Mouse (Mus musculus) small intestine, adult 2 months (tissue): Measurements from ENCODE around the gene Rnf150. TPM values are rescaled to one million over a fixed set of nuclear protein-coding genes. Genes with fewer than 3 reads are reported as not detected.

Source experiments
- H3K27ac ChIP-seq: fragments of 200-500 bp; 2 replicates; pipeline ENCODE4 v1.5.1; 2012; ENCODE audit warnings: low read depth, low read length, control low read depth, inconsistent platforms; ENCODE audit not compliant: insufficient read depth
- H3K27me3 ChIP-seq: fragments of 200-500 bp; 2 replicates; pipeline ENCODE4 v1.6.1; 2012; ENCODE audit warnings: mild to moderate bottlenecking, moderate library complexity, low read length, inconsistent platforms; ENCODE audit not compliant: control insufficient read depth, insufficient read depth
- H3K36me3 ChIP-seq: fragments of 200-500 bp; 2 replicates; pipeline ENCODE4 v1.6.1; 2012; ENCODE audit warnings: mild to moderate bottlenecking, low read length, control low read depth, inconsistent platforms; ENCODE audit not compliant: control insufficient read depth, insufficient read depth
- H3K4me1 ChIP-seq: fragments of 200-500 bp; 2 replicates; pipeline ENCODE4 v1.6.1; 2012; ENCODE audit warnings: low read length, inconsistent platforms, mixed read lengths; ENCODE audit not compliant: control insufficient read depth, insufficient read depth, insufficient read length
- H3K4me3 ChIP-seq: fragments of 200-500 bp; 2 replicates; pipeline ENCODE4 v1.5.1; 2012; ENCODE audit warnings: low read depth, mild to moderate bottlenecking, control low read depth, inconsistent platforms, low read length, moderate library complexity
- CTCF ChIP-seq: fragments of 200-500 bp; IDR thresholded peaks from 2 replicates; pipeline ENCODE4 v1.5.1; 2012; ENCODE audit warnings: low read depth, mild to moderate bottlenecking, control low read depth, inconsistent platforms, low read length, moderate library complexity, mixed read lengths; ENCODE audit not compliant: insufficient replicate concordance, insufficient read length; ENCODE audit errors: extremely low read depth
- POLR2A ChIP-seq: fragments of 200-500 bp; IDR thresholded peaks from 2 replicates; pipeline ENCODE4 v1.6.1; 2012; ENCODE audit warnings: low read depth, mild to moderate bottlenecking, control low read depth, inconsistent platforms, low read length, moderate library complexity
- WGBS: fragments of 180-500 bp; shearing (Covaris S2); methylation state at CpG from one replicate; pipeline ENCODE4 v1.1.7; 2018; 5-methylcytosine and 5-hydroxymethylcytosine counted together
- polyA plus RNA-seq: library from polyadenylated mRNA; depleted of rRNA; stranded (reverse); fragments of >200 nt; gene quantifications from 2 replicates; pipeline ENCODE4 v1.2.3, GENCODE M21; 2012

The Rnf150 gene
- polyA plus RNA-seq, 1 experiment: 0.32 TPM

- H3K4me1 ChIP-seq: no peaks in the 10 kb centered on the region
- H3K4me3 ChIP-seq: no peak overlapping the region
- WGBS: 39% methylated on average over 3 of the region's 3 CpGs
- H3K36me3 ChIP-seq: no peaks in the 10 kb centered on the region
- TF ChIP-seq POLR2A (no peak), CTCF (no peak)
- H3K27me3 ChIP-seq: no peaks in the 10 kb centered on the region
- H3K27ac ChIP-seq: no peak overlapping the region
These were observed 132.7 kb downstream of the Rnf150 start for GRCm38 (mm10) chr8:82995727-82996438.

- H3K4me3 ChIP-seq: no peak overlapping the region
- H3K4me1 ChIP-seq: no peaks in the 10 kb centered on the region
- TF ChIP-seq POLR2A (no peak), CTCF (no peak)
- H3K27ac ChIP-seq: no peak overlapping the region
- WGBS: 85% methylated on average over 3 of the region's 3 CpGs
- H3K27me3 ChIP-seq: no peaks in the 10 kb centered on the region
- H3K36me3 ChIP-seq: no peaks in the 10 kb centered on the region
These were observed 133.7 kb downstream of the Rnf150 start for GRCm38 (mm10) chr8:82996843-82997242.

- no peaks in the 10 kb centered on the region for H3K27me3 ChIP-seq
- no peaks in the 10 kb centered on the region for H3K36me3 ChIP-seq
- TF ChIP-seq CTCF (no peak), POLR2A (no peak)
- 83% methylated on average over 2 of the region's 2 CpGs for WGBS
- H3K4me1 ChIP-seq: no peaks in the 10 kb centered on the region
- H3K27ac ChIP-seq: no peak overlapping the region
- H3K4me3 ChIP-seq: no peak overlapping the region
These were observed 135.6 kb downstream of the Rnf150 start for GRCm38 (mm10) chr8:82998778-82999177.

DNA sequence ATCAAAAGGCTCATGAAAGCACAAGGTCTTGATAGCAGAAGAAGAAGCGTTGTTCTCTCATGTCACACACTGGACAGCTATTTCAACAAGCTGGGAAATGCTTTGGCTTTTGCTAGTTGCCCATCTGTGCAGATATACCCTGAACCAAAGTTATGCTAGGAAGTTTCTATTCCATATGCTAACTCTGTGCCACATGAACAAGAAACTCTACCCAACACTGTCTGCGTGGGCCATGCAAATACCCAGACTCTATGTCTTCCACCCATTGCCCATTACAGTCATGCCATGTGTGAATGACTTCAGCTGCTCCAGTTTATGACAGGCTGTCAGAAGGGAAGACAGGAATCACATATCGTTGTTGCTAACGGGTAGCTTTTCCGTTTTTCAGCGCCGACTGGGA is 140.0 kb downstream of the Rnf150 start:
- Histone ChIP-seq H3K4me1 (no peaks in the 10 kb centered on the region), H3K27me3 (no peaks in the 10 kb centered on the region), H3K36me3 (no peaks in the 10 kb centered on the region), H3K4me3 (no peak overlapping the region), H3K27ac (no peak overlapping the region)
- TF ChIP-seq POLR2A (no peak), CTCF (no peak)
- WGBS: 95% methylated on average over 7 of the region's 7 CpGs

- 79% methylated on average over 5 of the region's 5 CpGs for WGBS
These were observed 146.3 kb downstream of the Rnf150 start for GRCm38 (mm10) chr8:83009481-83009880.

GRCm38 (mm10) chr8:83011286-83011685 is 148.1 kb downstream of the Rnf150 start:
- H3K27me3 ChIP-seq: no peaks in the 10 kb centered on the region
- H3K4me1 ChIP-seq: no peaks in the 10 kb centered on the region
- 66% methylated on average over 2 of the region's 2 CpGs for WGBS
- no peak overlapping the region for H3K27ac ChIP-seq
- H3K36me3 ChIP-seq: no peaks in the 10 kb centered on the region
- no peak overlapping the region for H3K4me3 ChIP-seq
- TF ChIP-seq POLR2A (no peak), CTCF (no peak)

More at GRCm38 (mm10) chr8:83009481-83009880, 146.3 kb downstream of the Rnf150 start:
- no peaks in the 10 kb centered on the region for H3K36me3 ChIP-seq
- H3K27ac ChIP-seq: no peak overlapping the region
- TF ChIP-seq CTCF (no peak), POLR2A (no peak)
- H3K4me3 ChIP-seq: no peak overlapping the region
- no peaks in the 10 kb centered on the region for H3K27me3 ChIP-seq
- no peaks in the 10 kb centered on the region for H3K4me1 ChIP-seq

DNA sequence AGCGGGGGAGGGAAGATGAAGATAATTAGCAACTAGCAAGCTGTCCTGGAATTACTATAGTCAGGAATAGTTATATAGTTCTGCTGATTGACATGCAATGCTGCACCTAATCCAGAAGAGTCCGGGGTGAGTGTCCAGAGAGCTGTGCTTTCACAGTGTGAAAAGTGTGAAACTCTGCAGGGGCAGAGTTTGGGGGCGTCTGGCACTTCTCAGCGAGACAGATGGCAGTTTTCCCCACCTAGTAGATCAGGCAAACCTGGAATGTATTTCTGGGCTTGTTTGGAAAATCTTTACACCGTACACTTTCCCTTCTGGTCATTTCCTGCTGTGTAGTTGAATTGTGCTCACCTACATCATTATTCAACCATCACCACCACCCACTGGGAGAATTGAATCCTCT is 148.6 kb downstream of the Rnf150 start:
- 71% methylated on average over 5 of the region's 5 CpGs for WGBS
- H3K36me3 ChIP-seq: no peaks in the 10 kb centered on the region
- H3K27me3 ChIP-seq: no peaks in the 10 kb centered on the region
- no peaks in the 10 kb centered on the region for H3K4me1 ChIP-seq
- TF ChIP-seq CTCF (no peak), POLR2A (no peak)
- no peak overlapping the region for H3K4me3 ChIP-seq
- no peak overlapping the region for H3K27ac ChIP-seq

DNA sequence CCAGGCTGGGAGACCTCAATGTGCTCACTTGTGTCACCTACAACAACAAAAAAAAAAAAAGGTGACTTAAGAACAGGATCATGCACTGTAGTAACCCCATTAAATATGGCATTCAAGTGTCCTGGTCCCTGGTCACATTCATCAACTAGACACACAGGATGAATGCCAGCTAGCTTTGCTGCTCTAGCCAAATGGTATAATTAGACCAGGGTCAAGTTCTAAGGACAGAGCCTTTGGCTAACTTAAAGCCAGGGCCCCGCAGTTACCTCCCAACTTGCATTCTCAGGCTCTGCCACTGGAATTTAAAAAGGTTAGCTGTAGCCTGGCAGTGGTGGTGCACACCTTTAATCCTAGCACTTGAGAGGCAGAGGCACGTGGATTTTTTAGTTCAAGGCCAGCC is 165.1 kb downstream of the Rnf150 start:
- Histone ChIP-seq H3K4me1 (no peaks in the 10 kb centered on the region), H3K27me3 (no peaks in the 10 kb centered on the region), H3K27ac (no peak overlapping the region), H3K4me3 (no peak overlapping the region), H3K36me3 (no peaks in the 10 kb centered on the region)
- TF ChIP-seq POLR2A (no peak), CTCF (no peak)
- WGBS: 77% methylated on average over 2 of the region's 2 CpGs
